Mouse (Mus musculus) left cerebral cortex, postnatal 25 days (tissue): ENCODE measurements around the gene Pram1. TPM values are rescaled to one million over a fixed set of nuclear protein-coding genes. Genes with fewer than 3 reads are reported as not detected.

ENCODE experiments used
- DNase-seq, 2 experiments: peaks; one replicate each; pipeline ENCODE4 v3.0.0; 2022; ENCODE audit warnings: low spot score in 2 of 2, mixed read lengths in 1 of 2
- intact Hi-C: fragments of 180-260 bp; cut with DNase I; formaldehyde crosslinking; loops from one replicate; pipeline ENCODE4 v1.15.1; 2025
- total RNA-seq, 2 experiments: library from RNA; stranded (reverse); gene quantifications; 2 replicates each; pipeline ENCODE4 v1.2.3; 2021

The Pram1 gene
- total RNA-seq, 2 experiments from 2014 or later = not detected

DNA sequence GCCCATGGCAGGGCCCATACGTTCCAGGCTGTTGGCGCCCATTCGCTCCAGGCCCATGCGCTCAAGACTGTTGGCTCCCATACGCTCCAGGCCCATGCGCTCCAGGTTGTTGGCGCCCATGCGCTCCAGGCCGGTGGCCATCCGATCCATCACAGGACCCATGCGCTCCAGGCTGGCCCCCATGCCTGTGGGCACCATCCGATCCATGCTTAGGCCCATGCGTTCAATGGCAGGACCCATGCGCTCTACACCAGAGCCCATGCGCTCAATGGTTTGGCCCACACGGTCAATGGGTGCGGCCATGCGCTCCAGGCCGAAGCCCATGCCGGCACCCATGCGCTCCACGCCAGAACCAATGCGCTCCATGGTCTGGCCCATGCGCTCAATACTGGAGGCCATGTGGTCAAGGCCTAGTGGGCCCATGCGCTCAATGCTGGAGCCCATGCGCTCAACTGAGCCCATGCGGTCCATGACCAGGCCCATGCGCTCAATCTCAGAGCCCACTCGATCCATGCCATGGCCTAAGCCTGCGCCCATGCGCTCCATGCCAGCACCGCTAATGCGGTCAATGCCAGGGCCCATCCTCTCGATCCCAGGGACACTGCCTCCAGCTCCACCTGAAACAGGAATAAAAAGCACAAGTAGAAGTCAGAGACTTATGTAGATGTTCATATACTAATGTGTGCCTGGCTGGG lies 12.1 kb downstream of the Pram1 start:
- DNase-seq = no peak

DNA sequence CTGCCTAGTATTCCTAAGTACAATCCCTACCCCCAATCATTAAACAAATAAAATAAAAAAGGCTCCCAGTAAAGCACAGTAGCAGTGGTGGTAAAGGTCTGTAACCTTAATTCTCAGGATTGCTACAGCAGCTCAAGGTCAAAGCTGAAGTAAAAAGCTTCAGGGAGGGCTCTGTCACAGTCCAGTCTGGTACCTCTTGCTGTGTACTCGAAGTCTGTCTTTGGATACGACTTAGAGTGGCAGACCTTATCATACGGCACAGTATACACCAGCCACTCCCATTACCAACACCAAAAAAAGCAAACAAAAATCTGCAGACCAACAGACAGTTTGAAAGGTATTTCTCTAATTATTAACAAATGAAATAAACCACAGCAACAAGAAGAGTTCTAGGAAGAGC lies 29.0 kb downstream of the Pram1 start:
- DNase-seq = no peak
- intact Hi-C loops = no loop called here

More for the DNA sequence above, 12.1 kb downstream of the Pram1 start:
- intact Hi-C loops = no loop called here

DNA sequence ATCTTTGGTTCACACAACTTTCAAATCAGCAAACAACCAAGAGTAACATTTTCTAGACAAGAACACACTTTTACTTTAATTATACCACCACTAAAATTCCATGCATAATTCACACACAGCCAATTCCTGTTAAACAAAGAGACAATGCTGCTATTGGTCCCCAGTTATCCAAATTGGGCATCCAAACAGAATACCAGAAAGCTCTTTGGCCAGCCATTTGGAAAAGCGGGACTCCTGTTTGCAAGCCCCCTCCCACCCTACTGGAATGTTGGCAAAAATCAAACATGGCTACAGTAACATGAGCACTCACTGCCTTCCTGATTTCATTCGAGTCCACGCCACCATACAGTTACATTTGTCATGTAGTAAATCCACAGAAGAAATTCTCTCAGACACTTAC lies 31.8 kb downstream of the Pram1 start:
- intact Hi-C loops = no loop called here
- DNase-seq = no peak

- DNase-seq = no peak
- intact Hi-C loops = no loop called here
Measured at GRCm38 (mm10) chr17:33673837-33674236, 36.0 kb downstream of the Pram1 start.

GRCm38 (mm10) chr17:33675452-33675851 lies 37.6 kb downstream of the Pram1 start:
- intact Hi-C loops = no loop called here
- DNase-seq = no peak

- no peak for DNase-seq
- intact Hi-C loops = no loop called here
Measured at GRCm38 (mm10) chr17:33676086-33676485, 38.2 kb downstream of the Pram1 start.

DNA sequence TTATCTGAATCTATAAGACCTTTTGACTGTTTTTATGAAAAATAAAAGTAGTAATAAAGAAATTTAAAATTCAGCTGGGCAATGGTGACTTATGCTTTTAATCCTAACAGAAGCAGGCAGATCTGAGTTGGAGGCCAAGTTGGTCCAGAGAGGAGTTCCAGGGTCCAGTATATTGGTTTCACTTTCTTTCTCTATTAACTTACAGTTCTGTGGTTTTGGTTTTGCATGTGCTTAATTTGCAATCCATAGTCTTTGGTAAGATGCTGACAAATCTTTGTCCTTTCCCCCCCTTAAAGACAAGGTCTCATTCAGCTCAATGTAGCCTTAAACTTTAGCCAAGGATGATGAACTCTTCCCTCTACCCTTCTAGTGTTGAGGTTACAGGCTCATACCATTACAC lies 40.9 kb downstream of the Pram1 start:
- DNase-seq = no peak
- intact Hi-C loops = no loop called here

GRCm38 (mm10) chr17:33681767-33682166 lies 43.9 kb downstream of the Pram1 start:
- DNase-seq = no peak
- intact Hi-C loops = no loop called here

- peak; percentile 79 to 82 for DNase-seq
- intact Hi-C loops = no loop called here
Measured at GRCm38 (mm10) chr17:33684671-33685231, 46.9 kb downstream of the Pram1 start.

GRCm38 (mm10) chr17:33685249-33685653 lies 47.4 kb downstream of the Pram1 start:
- peak; percentile 97 to 98 for DNase-seq
- intact Hi-C loops = no loop called here

DNA sequence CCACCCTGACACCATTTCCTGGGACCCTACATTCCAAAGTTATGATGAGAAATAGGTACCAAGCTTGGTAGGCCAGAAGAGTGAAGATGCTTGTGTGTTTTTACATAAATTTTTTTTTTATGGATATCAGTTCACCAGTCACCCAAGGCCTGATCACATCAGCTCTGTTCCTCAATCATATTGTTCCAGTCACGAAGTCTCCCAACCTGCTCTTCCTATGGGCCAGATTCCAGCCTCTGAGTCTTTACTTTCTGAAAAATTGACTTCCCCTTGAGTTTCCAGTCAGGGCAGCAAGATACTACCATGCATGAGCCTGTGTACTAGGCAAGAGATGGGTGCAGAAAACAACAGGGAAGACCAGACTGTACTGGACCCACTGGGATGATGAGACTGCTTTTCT lies 48.9 kb downstream of the Pram1 start, which contains the start of gene Hnrnpm:
Hnrnpm (minus strand) TSS at position 101 of the 400 bp plus-strand sequence.
- intact Hi-C loops = no loop called here
- DNase-seq = no peak

Other genes with a start within 250 kb of the Pram1 start
- gene Zfp101, start 243.4 kb upstream of the Pram1 start, total RNA-seq = 10 to 100 TPM; 11.2 to 13.2 TPM
- gene Actl9, start 205.2 kb upstream of the Pram1 start, total RNA-seq = not detected
- 10 to 100 TPM; 30.4 to 32.0 TPM for gene Adamts10, start 113.9 kb upstream of the Pram1 start, total RNA-seq
- 1 to 10 TPM; 1.6 to 2.2 TPM for gene Myo1f, start 82.3 kb upstream of the Pram1 start, total RNA-seq
- gene Zfp414, start 9.0 kb upstream of the Pram1 start, total RNA-seq = 10 to 100 TPM; 43.0 to 45.3 TPM
- 100 to 1,000 TPM; 120 to 129 TPM for gene Hnrnpm, start 48.8 kb downstream of the Pram1 start, total RNA-seq
- 10 to 100 TPM; 86.1 to 87.2 TPM for gene March2, start 80.6 kb downstream of the Pram1 start, total RNA-seq
- gene Rab11b, start 122.5 kb downstream of the Pram1 start, total RNA-seq = 100 to 1,000 TPM; 328 to 343 TPM
- gene Angptl4, start 143.8 kb downstream of the Pram1 start, total RNA-seq = 1 to 10 TPM; 3.9 to 4.1 TPM
- gene Kank3, start 172.5 kb downstream of the Pram1 start, total RNA-seq = 10 to 100 TPM; 37.0 to 39.7 TPM
- gene Rps28, start 186.5 kb downstream of the Pram1 start, total RNA-seq = 100 to 1,000 TPM; 675 to 677 TPM
- gene Ndufa7, start 186.5 kb downstream of the Pram1 start, total RNA-seq = 100 to 1,000 TPM; 196 to 205 TPM
- 10 to 100 TPM; 28.1 to 28.3 TPM for gene Cd320, start 205.0 kb downstream of the Pram1 start, total RNA-seq
- gene Gm7029, start 235.8 kb downstream of the Pram1 start, total RNA-seq = not detected